Mouse (Mus musculus) testis, adult 2 months (tissue): ENCODE measurements around the gene Vangl1.

ENCODE experiments used
- CTCF ChIP-seq: fragments of 200-500 bp; IDR thresholded peaks from 2 replicates; pipeline ENCODE4 v1.5.1; 2012; ENCODE audit warnings: low read depth, mild to moderate bottlenecking, inconsistent platforms, low read length, moderate library complexity; ENCODE audit not compliant: control insufficient read depth, insufficient read depth, insufficient replicate concordance
- POLR2A ChIP-seq: fragments of 200-500 bp; IDR thresholded peaks from 2 replicates; pipeline ENCODE4 v1.6.1; 2012; ENCODE audit warnings: low read depth, mild to moderate bottlenecking, inconsistent platforms, low read length, moderate library complexity; ENCODE audit not compliant: control insufficient read depth

DNA sequence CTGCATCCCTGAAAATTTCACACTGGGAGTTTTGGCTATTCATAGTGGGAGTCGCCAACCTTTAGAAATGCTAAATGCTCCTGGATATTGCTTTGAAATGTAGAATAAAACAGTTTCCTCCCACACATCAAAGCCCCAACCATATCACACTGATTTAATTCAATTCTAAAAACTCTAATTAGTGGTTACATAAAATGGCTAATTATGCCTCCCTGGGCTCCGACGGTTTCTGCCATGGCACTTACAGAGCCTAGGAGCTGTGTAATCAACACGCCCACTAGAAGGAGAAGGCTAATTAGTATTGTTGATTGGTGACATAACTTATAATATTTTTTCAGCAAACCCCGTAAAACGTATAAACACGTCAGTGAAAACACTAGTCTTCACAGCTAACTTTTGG lies 1.4 kb downstream of the Vangl1 start:
- TF ChIP-seq CTCF = no peak
- no peak for TF ChIP-seq POLR2A
